Mouse (Mus musculus): ENCODE measurements at regions not wholly inside any gene's neighbourhood (a gene's known extent, or its start where the extent isn't known, plus 50 kb on each side); places are given as distances from the start of the nearest gene placed in this dataset.

GRCm38 (mm10) chr8:49708701-49709100 is 865.0 kb upstream of the Tenm3 start:
- WGBS: 4% methylated on average over 1 of the region's 1 CpGs
- no peak overlapping the region for H3K9ac ChIP-seq
- no peak overlapping the region for H3K4me3 ChIP-seq
- H3K27ac ChIP-seq: no peak overlapping the region
- H3K9me3 ChIP-seq: no peaks in the 10 kb centered on the region
- H3K4me2 ChIP-seq: no peak overlapping the region
- ATAC-seq (ENCODE audit: low FRiP score): no peak
- H3K27me3 ChIP-seq: no peaks in the 10 kb centered on the region
- H3K36me3 ChIP-seq: no peaks in the 10 kb centered on the region
- 0 out of 2 replicates have a peak, but pooled peaks cover 2% of the 10 kb centered on the region for H3K4me1 ChIP-seq (replicated peaks)

GRCm38 (mm10) chr8:49699058-49699457 is 855.3 kb upstream of the Tenm3 start:
- no peak overlapping the region for H3K27ac ChIP-seq
- no peak overlapping the region for H3K4me2 ChIP-seq
- 76% methylated on average over 4 of the region's 4 CpGs for WGBS
- H3K27me3 ChIP-seq: no peaks in the 10 kb centered on the region
- H3K4me1 ChIP-seq (replicated peaks): no peaks in the 10 kb centered on the region
- no peak for ATAC-seq (ENCODE audit: low FRiP score)
- H3K36me3 ChIP-seq: no peaks in the 10 kb centered on the region
- H3K9me3 ChIP-seq: no peaks in the 10 kb centered on the region
- no peak overlapping the region for H3K9ac ChIP-seq
- no peak overlapping the region for H3K4me3 ChIP-seq

DNA sequence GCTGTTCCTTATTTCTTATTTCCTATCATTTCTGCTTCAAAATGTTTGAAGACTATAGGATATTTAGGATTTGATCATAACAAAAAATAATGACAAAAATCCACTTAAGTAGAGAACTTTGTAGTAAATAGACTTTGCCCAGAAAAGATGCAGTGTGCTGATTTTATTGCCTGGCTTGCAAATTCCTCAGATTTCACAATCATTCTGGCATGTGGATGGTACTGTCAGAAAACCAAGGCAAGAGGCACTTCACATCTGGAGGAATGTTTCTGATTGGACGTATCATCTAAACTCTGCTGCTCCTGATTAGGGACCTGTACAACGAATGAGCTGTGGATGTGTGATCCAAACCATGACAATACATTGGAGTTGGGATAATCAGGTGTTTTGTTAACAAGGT is 853.0 kb upstream of the Tenm3 start:
- Histone ChIP-seq H3K4me3 (no peak overlapping the region), H3K36me3 (no peaks in the 10 kb centered on the region), H3K4me1 (replicated peaks) (no peaks in the 10 kb centered on the region), H3K9ac (no peak overlapping the region), H3K27me3 (no peaks in the 10 kb centered on the region), H3K9me3 (no peaks in the 10 kb centered on the region), H3K27ac (no peak overlapping the region), H3K4me2 (no peak overlapping the region)
- WGBS: 82% methylated on average over 2 of the region's 2 CpGs
- ATAC-seq (ENCODE audit: low FRiP score): no peak
